Mouse (Mus musculus): Measurements from ENCODE around the gene Ccdc181.

- no peak for TF ChIP-seq EP300 (IDR thresholded peaks at IDR 0.05; ENCODE audit: low read depth in 1 of 2, low read length in 2 of 2)
- TF ChIP-seq CTCF (IDR thresholded peaks at IDR 0.05 in 2 of 3, conservative IDR thresholded peaks at IDR 0.05 in 1 of 3; ENCODE audit: control insufficient read depth in 1 of 3, insufficient read depth in 1 of 3, low read depth in 2 of 3, low read length in 3 of 3, poor library complexity in 1 of 3, severe bottlenecking in 1 of 3) = no peak
These were observed 41.9 kb downstream of the Ccdc181 start for GRCm38 (mm10) chr1:164317261-164317660.

Measured in MEL (cell line).